Comparison of ENCODE assay signal across 25 mouse cellular contexts in genomic region chr19:58190947-58191346, GRCm38 (mm10).
"Had no signal": no experiment of that assay in that cellular context is flagged by ENCODE, and none has a peak within 500 bp of the region (broad histone marks: within the 10 kb centered on the region; RNA-seq: fewer than 3 reads in every experiment).

No protein-coding gene starts in this region.

- H3K27me3 ChIP-seq: heart, embryonic 12.5 days; hindbrain, embryonic 12.5 days; intestine, embryonic 15.5 days; liver, embryonic 13.5 days; liver, embryonic 15.5 days had no signal

- H3K4me3 ChIP-seq: heart, embryonic 10.5 days; heart, embryonic 12.5 days; hindbrain, embryonic 10.5 days; hindbrain, embryonic 12.5 days; intestine, embryonic 15.5 days; layer of hippocampus, adult 2 months; left cerebral cortex, adult 2 months; liver, embryonic 13.5 days; liver, embryonic 15.5 days had no signal

- DNase-seq: gastrocnemius, postnatal 25 days; heart, adult 18-20 months; heart, postnatal 10 days; heart, postnatal 36 days; kidney, adult 18-20 months; kidney, adult 8-10 months; kidney, postnatal 10 days; kidney, postnatal 25 days; kidney, postnatal 4 days; liver; liver, embryonic 13.5 days; liver, postnatal 0 days had no signal

- H3K9ac ChIP-seq: heart, embryonic 12.5 days; hindbrain, embryonic 12.5 days; hindbrain, embryonic 14.5 days; intestine, embryonic 15.5 days; liver, embryonic 13.5 days; liver, embryonic 15.5 days; liver, postnatal 0 days had no signal

- ATAC-seq: hindbrain, embryonic 16.5 days; inflammation-experienced regulatory T-cells, adult 6 months; intestine, embryonic 15.5 days; intestine, postnatal 0 days; liver, postnatal 0 days had no signal

- H3K9me3 ChIP-seq: heart, embryonic 10.5 days; heart, embryonic 12.5 days; hindbrain, embryonic 10.5 days; hindbrain, embryonic 12.5 days; intestine, embryonic 15.5 days; liver, embryonic 13.5 days; liver, embryonic 15.5 days had no signal

- H3K4me1 ChIP-seq: hindbrain, embryonic 12.5 days; liver, embryonic 13.5 days; liver, embryonic 15.5 days had no signal

- H3K4me2 ChIP-seq: heart, embryonic 12.5 days; hindbrain, embryonic 12.5 days; hindbrain, embryonic 14.5 days; intestine, embryonic 15.5 days; liver, embryonic 11.5 days; liver, embryonic 13.5 days; liver, embryonic 15.5 days had no signal

- H3K27ac ChIP-seq: heart, embryonic 10.5 days; hindbrain, embryonic 10.5 days; hindbrain, embryonic 12.5 days; hindbrain, embryonic 14.5 days; intestine, embryonic 15.5 days; layer of hippocampus, adult 2 months; left cerebral cortex, adult 2 months; liver, embryonic 13.5 days; liver, embryonic 15.5 days had no signal

- H3K36me3 ChIP-seq: heart, embryonic 10.5 days; heart, embryonic 12.5 days; hindbrain, embryonic 10.5 days; hindbrain, embryonic 12.5 days; intestine, embryonic 15.5 days; liver, embryonic 13.5 days; liver, embryonic 15.5 days had no signal
